Mouse (Mus musculus) MEL (cell line): ENCODE measurements around the gene Trit1.

Source experiments
- CTCF ChIP-seq, 3 experiments: IDR thresholded peaks in 2 of 3; conservative IDR thresholded peaks in 1 of 3; 2 replicates each; pipeline ENCODE4 v1.5.1; 2011 to 2012; ENCODE audit warnings: low read length in 3 of 3, low read depth in 2 of 3, mild to moderate bottlenecking in 2 of 3, improper control_type of control experiment in 1 of 3, inconsistent platforms in 1 of 3, mixed read lengths in 1 of 3, moderate library complexity in 1 of 3; ENCODE audit not compliant: control insufficient read depth in 1 of 3, insufficient read depth in 1 of 3, poor library complexity in 1 of 3, severe bottlenecking in 1 of 3
- ETS1 ChIP-seq: IDR thresholded peaks from 2 replicates; pipeline ENCODE4 v1.6.1; 2012; ENCODE audit warnings: low read depth, mild to moderate bottlenecking, inconsistent platforms, low read length, improper control_type of control experiment, moderate library complexity
- MEF2A ChIP-seq: IDR thresholded peaks from 2 replicates; pipeline ENCODE4 v1.6.1; 2014; ENCODE audit warnings: low read depth, mild to moderate bottlenecking, inconsistent platforms, low read length, improper control_type of control experiment; ENCODE audit not compliant: poor library complexity, insufficient replicate concordance, severe bottlenecking; ENCODE audit errors: extremely low read depth
- POLR2A ChIP-seq, 2 experiments: IDR thresholded peaks; 2 replicates each; pipeline ENCODE4 v1.6.1; 2011 to 2012; ENCODE audit warnings: low read length in 2 of 2, mild to moderate bottlenecking in 2 of 2, control low read depth in 1 of 2, improper control_type of control experiment in 1 of 2, low read depth in 1 of 2, moderate library complexity in 1 of 2; ENCODE audit not compliant: control insufficient read depth in 1 of 2, insufficient read depth in 1 of 2, poor library complexity in 1 of 2
- TBP ChIP-seq: IDR thresholded peaks from 2 replicates; pipeline ENCODE4 v1.8.0; 2011; ENCODE audit warnings: low read depth, low read length, improper control_type of control experiment

- TF ChIP-seq MEF2A (no peak), CTCF (IDR thresholded peaks at IDR 0.05 in 2 of 3, conservative IDR thresholded peaks at IDR 0.05 in 1 of 3; ENCODE audit: control insufficient read depth in 1 of 3, insufficient read depth in 1 of 3, low read depth in 2 of 3, low read length in 3 of 3, poor library complexity in 1 of 3, severe bottlenecking in 1 of 3) (no peak), TBP (no peak), POLR2A (IDR thresholded peaks at IDR 0.05; ENCODE audit: control insufficient read depth in 1 of 2, insufficient read depth in 1 of 2, low read depth in 1 of 2, low read length in 2 of 2, poor library complexity in 1 of 2) (no peak), ETS1 (no peak)
Measured at GRCm38 (mm10) chr4:123036710-123037109, 20.3 kb downstream of the Trit1 start.
